Mouse (Mus musculus): ENCODE measurements at regions not wholly inside any gene's neighbourhood (a gene's known extent, or its start where the extent isn't known, plus 50 kb on each side); places are given as distances from the start of the nearest gene placed in this dataset.

DNA sequence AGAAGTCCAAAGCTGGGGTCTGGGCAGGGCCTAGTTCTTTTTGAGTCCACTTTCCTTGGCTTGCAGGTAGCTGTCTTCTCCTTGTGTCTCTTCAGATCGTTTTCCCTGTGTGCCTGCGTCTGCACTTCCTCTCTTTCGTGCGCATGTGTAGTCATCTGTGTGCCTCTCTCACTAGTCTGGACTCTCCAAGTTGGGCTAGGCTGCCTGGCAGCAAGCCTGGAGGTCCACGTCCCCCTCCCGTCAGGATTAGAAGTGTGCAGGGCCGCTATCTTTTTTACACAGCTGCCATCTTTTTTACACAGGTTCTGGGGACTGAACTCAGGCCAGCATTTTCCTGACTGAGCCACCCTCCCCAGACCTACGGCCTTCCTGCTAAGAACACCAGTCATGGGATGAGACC, 55.8 kb upstream of the Sec14l1 start:
- Histone ChIP-seq H3K4me1 (replicated peaks; ENCODE audit: insufficient read depth, low read length) (no peaks in the 10 kb centered on the region), H3K4me2 (ENCODE audit: low read length) (no peak overlapping the region), H3K27me3 (ENCODE audit: insufficient read depth, low read length) (no peaks in the 10 kb centered on the region), H3K9me3 (replicated peaks; ENCODE audit: low read length) (no peaks in the 10 kb centered on the region), H3K9ac (ENCODE audit: low read depth, low read length) (no peak overlapping the region), H3K27ac (no peak overlapping the region), H3K36me3 (ENCODE audit: insufficient read depth, low read length) (no peaks in the 10 kb centered on the region), H3K4me3 (replicated peaks; ENCODE audit: low read depth, low read length) (no peak overlapping the region)
- DNase-seq (ENCODE audit: low spot score) = no peak
- 66% methylated on average over 8 of the region's 8 CpGs for WGBS
- TF ChIP-seq CTCF (IDR thresholded peaks at IDR 0.05; ENCODE audit: low read depth) = no peak
- no peak for ATAC-seq (replicated peaks; ENCODE audit: low FRiP score, low read depth)

DNA sequence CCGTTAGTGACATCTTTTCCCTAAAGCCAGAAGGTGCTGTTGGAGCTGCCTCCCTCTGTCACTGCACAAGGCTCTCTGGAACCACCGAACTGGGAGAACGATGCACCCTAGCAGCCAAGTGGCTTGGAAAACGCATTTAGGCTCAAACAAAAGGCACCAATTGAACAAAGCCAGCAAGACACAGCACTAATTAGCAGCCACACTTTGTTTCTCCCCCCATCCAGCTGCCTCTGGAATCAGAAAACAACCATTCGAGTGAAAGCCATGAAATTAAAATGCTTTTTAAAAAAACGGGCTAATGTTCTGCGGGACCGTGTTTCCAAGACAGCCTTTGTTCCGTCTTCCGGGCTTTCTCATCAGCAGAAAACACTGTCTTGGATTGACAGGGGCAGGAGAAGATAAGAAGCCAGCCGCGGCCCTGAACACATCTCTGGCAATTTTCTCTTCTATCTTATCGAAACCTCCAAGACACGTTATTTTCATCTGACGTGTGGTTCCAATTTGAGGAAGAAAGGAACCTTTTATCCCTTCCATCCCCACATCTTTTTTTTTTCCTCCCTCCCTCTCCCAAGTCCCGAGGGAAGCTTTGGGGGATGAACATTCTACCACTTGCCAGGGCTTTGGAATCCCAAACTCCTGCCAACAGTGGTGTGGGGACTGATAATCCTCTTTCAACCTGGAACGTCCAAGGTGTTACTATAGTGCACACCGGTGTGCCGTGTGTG, 54.8 kb upstream of the Sec14l1 start:
- H3K36me3 ChIP-seq (ENCODE audit: insufficient read depth, low read length) = no peaks in the 10 kb centered on the region
- H3K4me1 ChIP-seq (replicated peaks; ENCODE audit: insufficient read depth, low read length) = no peaks in the 10 kb centered on the region
- ATAC-seq (replicated peaks; ENCODE audit: low FRiP score, low read depth) (no peak), DNase-seq (ENCODE audit: low spot score) (no peak)
- H3K27ac ChIP-seq = no peak overlapping the region
- no peaks in the 10 kb centered on the region for H3K9me3 ChIP-seq (replicated peaks; ENCODE audit: low read length)
- no peaks in the 10 kb centered on the region for H3K27me3 ChIP-seq (ENCODE audit: insufficient read depth, low read length)
- H3K4me3 ChIP-seq (replicated peaks; ENCODE audit: low read depth, low read length) = no peak overlapping the region
- TF ChIP-seq CTCF (IDR thresholded peaks at IDR 0.05; ENCODE audit: low read depth) = no peak
- 30% methylated on average over 19 of the region's 19 CpGs for WGBS
- no peak overlapping the region for H3K4me2 ChIP-seq (ENCODE audit: low read length)
- no peak overlapping the region for H3K9ac ChIP-seq (ENCODE audit: low read depth, low read length)

DNA sequence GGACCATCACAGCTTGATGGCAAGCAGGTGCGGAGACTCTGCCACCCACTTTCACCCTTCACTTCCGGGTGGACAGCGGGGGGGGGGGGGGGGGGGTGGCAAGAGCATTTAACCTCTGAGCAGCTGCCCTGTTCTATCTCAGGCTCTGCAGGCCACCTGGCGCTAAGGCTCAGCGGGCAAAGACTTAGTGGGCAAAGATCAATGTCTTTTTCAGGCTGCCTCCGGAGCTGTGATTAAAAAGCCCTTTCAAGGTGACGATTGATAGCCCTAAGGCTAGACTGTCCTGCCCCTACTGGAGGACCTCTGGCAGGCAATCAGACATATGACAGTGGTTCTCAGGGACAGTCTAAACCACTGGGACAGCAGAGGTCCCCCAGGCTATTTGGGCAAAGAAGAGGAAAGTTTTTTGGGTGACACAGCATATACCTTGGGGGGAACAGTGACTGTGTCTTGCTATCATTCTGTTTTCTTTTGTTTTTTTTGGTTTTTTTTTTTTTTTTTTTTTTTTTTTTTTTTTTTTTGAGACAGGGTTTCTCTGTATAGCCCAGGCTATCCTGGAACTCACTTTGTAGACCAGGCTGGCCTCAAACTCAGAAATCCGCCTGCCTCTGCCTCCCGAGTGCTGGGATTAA, 54.1 kb upstream of the Sec14l1 start:
- no peaks in the 10 kb centered on the region for H3K36me3 ChIP-seq (ENCODE audit: insufficient read depth, low read length)
- TF ChIP-seq CTCF (IDR thresholded peaks at IDR 0.05; ENCODE audit: low read depth) = peak; percentile 16; the same call in 1 of the 2 replicates
- no peak overlapping the region for H3K4me3 ChIP-seq (replicated peaks; ENCODE audit: low read depth, low read length)
- no peak overlapping the region for H3K9ac ChIP-seq (ENCODE audit: low read depth, low read length)
- ATAC-seq (replicated peaks; ENCODE audit: low FRiP score, low read depth) = no peak
- 30% methylated on average over 9 of the region's 9 CpGs for WGBS
- no peaks in the 10 kb centered on the region for H3K9me3 ChIP-seq (replicated peaks; ENCODE audit: low read length)
- no peak overlapping the region for H3K27ac ChIP-seq
- H3K4me1 ChIP-seq (replicated peaks; ENCODE audit: insufficient read depth, low read length) = no peaks in the 10 kb centered on the region
- no peak overlapping the region for H3K4me2 ChIP-seq (ENCODE audit: low read length)
- H3K27me3 ChIP-seq (ENCODE audit: insufficient read depth, low read length) = no peaks in the 10 kb centered on the region
- DNase-seq (ENCODE audit: low spot score) = no peak

DNA sequence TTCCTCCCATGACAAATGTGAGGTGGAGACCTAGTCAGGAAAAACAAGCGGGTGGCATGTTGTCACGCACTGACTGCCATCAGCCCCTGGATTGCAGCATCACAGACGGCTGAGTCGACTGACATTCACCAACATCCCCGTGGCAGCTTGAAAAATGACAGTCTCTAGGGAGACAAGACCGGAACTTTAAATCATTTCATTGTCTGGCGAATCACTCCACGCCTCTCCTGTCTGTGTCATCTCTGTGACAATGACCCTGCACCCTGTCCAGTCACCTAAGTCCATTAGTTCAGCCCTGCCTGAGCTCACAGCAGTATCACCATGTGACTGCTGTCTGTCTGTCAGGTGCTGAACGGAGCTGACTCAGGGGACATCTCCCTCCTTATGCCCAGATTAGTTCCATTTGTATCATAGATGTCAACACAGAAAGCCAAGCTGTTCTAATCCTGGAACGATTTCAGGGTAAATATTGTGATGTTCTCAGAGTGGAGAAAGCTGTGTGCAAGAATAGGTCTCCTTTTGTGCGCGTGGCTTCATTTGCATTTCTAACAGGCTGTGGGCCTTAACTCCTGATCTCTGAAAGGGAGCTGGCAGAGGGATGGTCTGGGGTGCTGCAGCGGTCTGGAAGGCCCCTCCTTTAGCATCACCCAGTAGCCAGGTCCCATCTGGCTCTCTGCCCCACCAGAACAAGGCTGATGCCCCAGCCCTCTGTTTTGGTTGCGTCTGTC, 52.0 kb upstream of the Sec14l1 start:
- H3K9me3 ChIP-seq (replicated peaks; ENCODE audit: low read length) = no peaks in the 10 kb centered on the region
- WGBS = 47% methylated on average over 14 of the region's 14 CpGs
- H3K4me3 ChIP-seq (replicated peaks; ENCODE audit: low read depth, low read length) = no peak overlapping the region
- DNase-seq (ENCODE audit: low spot score) (no peak), ATAC-seq (replicated peaks; ENCODE audit: low FRiP score, low read depth) (no peak)
- no peaks in the 10 kb centered on the region for H3K27me3 ChIP-seq (ENCODE audit: insufficient read depth, low read length)
- no peak overlapping the region for H3K27ac ChIP-seq
- no peak overlapping the region for H3K4me2 ChIP-seq (ENCODE audit: low read length)
- no peak overlapping the region; the same call in 1 of the 2 replicates for H3K9ac ChIP-seq (ENCODE audit: low read depth, low read length)
- H3K4me1 ChIP-seq (replicated peaks; ENCODE audit: insufficient read depth, low read length) = no peaks in the 10 kb centered on the region
- no peak for TF ChIP-seq CTCF (IDR thresholded peaks at IDR 0.05; ENCODE audit: low read depth)
- no peaks in the 10 kb centered on the region for H3K36me3 ChIP-seq (ENCODE audit: insufficient read depth, low read length)
